Mouse (Mus musculus): ENCODE results near the gene 2010111I01Rik. TPM values are rescaled to one million over a fixed set of nuclear protein-coding genes. Genes with fewer than 3 reads are reported as not detected.

Gene 2010111I01Rik
- polyA plus RNA-seq, 1 experiment from 2014 or later, result 17.2 TPM

DNA sequence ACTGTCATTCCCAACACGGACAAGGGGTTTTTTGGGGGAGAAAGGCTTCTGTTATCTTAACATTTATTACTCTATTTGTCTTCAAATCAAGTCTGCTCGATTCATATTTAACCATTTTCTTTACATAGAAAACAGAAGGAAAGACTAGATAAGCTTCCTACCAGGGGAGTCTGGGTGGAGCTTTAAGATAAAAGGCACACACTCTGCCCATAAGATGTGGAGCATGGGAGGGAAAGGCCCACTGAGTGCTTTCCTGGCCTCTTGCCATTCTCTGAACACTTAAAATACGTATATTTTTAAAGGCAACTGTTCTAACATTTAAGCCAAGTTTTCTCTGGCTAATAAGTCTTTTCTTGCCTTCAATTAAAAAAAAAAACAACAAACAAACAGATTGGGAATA, 25.3 kb upstream of the 2010111I01Rik start:
- Histone ChIP-seq H3K4me2 (peak overlapping the region; percentile 49), H3K27me3 (replicated peaks) (peaks cover 9% of the 10 kb centered on the region; the same call in 1 of the 2 replicates), H3K9me3 (replicated peaks) (no peaks in the 10 kb centered on the region), H3K27ac (peak overlapping the region; percentile 49; the same call in 1 of the 2 replicates), H3K9ac (no peak overlapping the region), H3K4me3 (no peak overlapping the region), H3K36me3 (no peaks in the 10 kb centered on the region), H3K4me1 (peaks cover 25% of the 10 kb centered on the region)
- ATAC-seq, result peak; percentile 94
- 8% methylated on average over 3 of the region's 3 CpGs for WGBS (ENCODE audit: insufficient replicate concordance)

DNA sequence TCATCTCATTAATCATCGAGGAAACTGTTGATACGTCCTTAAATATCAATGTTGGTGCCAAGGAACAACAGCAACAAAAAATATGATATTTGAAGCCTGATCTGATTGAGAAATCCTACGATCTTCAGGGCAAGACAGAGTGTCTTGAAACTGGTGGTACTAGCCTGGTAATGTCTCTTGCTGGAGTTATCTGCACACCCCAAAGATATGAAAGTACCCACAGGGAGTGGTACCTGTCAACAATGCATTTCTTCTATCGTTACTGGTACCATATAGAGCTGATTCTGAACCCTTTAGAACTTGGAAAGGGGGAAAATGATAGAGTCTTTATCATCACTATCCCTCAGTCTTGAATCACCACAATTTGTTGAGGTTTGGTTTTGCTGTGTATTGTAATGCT, 24.9 kb upstream of the 2010111I01Rik start:
- ATAC-seq, result peak; percentile 94
- peak overlapping the region; percentile 49 for H3K4me2 ChIP-seq
- H3K4me1 ChIP-seq, result peaks cover 25% of the 10 kb centered on the region
- no peaks in the 10 kb centered on the region for H3K36me3 ChIP-seq
- H3K9ac ChIP-seq, result peak overlapping the region; percentile 20; the same call in 1 of the 2 replicates
- H3K27ac ChIP-seq, result peak overlapping the region; percentile 49
- no peaks in the 10 kb centered on the region for H3K9me3 ChIP-seq (replicated peaks)
- peaks cover 9% of the 10 kb centered on the region; the same call in 1 of the 2 replicates for H3K27me3 ChIP-seq (replicated peaks)
- WGBS (ENCODE audit: insufficient replicate concordance), result 39% methylated on average over 4 of the region's 4 CpGs
- H3K4me3 ChIP-seq, result no peak overlapping the region

DNA sequence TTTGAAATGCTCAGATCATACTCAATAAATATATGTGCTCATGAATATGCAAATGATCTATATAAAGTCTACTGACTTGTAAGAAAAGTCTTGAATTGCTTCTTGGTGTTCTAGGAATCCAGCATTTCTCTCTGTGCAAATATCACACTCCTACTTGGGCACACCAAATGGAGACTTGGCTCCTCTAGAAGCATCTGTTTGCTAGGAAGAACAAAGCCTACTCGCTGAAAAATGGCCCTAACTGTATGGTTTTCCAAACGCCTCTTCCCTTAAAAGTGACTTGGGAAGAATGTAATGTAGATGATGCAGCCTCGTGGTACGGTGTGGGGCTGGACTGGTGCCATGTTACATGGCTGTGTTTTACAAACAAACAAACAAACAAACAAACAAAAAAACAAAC, 24.0 kb upstream of the 2010111I01Rik start:
- H3K36me3 ChIP-seq, result no peaks in the 10 kb centered on the region
- H3K9me3 ChIP-seq (replicated peaks), result no peaks in the 10 kb centered on the region
- H3K27ac ChIP-seq, result no peak overlapping the region
- ATAC-seq, result no peak
- 79% methylated on average over 4 of the region's 4 CpGs for WGBS (ENCODE audit: insufficient replicate concordance)
- no peak overlapping the region for H3K4me2 ChIP-seq
- H3K4me1 ChIP-seq, result peaks cover 25% of the 10 kb centered on the region
- peaks cover 9% of the 10 kb centered on the region; the same call in 1 of the 2 replicates for H3K27me3 ChIP-seq (replicated peaks)
- H3K9ac ChIP-seq, result no peak overlapping the region
- H3K4me3 ChIP-seq, result no peak overlapping the region

DNA sequence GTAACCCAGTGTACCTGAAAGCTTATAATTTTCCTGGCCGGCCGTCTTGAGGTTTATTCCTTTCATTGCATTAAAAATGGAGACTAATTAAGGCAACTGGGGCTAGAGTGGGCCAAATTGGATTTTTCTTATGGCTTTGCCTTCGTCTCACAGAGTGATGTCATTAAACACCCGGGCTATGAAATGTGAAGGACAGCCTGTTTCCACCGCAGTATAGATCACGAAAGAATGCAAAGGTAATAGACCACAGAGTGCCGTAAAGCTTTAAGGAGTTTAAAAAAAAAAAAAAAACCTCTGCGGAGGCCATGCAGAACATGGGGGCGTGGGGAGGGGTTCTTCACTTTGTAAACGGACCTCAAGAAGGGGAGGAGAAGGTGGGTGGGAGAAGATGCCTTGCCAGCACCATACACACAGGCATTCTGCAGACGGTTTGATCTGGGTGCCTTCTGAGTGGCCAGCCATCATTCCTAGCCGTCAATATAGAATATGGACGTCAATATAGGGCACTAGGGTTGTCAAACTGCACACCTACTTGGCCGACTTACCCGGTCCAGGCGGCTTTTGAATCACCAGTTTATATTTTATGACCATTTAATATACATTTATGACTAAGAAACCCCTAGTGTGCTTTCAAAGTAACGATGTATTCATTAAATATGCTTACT, 23.2 kb upstream of the 2010111I01Rik start:
- H3K36me3 ChIP-seq, result no peaks in the 10 kb centered on the region
- 76% methylated on average over 17 of the region's 17 CpGs for WGBS (ENCODE audit: insufficient replicate concordance)
- H3K4me1 ChIP-seq, result peaks cover 25% of the 10 kb centered on the region
- no peak overlapping the region for H3K4me2 ChIP-seq
- H3K27ac ChIP-seq, result no peak overlapping the region
- no peak for ATAC-seq
- no peak overlapping the region for H3K4me3 ChIP-seq
- no peaks in the 10 kb centered on the region for H3K9me3 ChIP-seq (replicated peaks)
- H3K9ac ChIP-seq, result no peak overlapping the region
- H3K27me3 ChIP-seq (replicated peaks), result peaks cover 9% of the 10 kb centered on the region; the same call in 1 of the 2 replicates

DNA sequence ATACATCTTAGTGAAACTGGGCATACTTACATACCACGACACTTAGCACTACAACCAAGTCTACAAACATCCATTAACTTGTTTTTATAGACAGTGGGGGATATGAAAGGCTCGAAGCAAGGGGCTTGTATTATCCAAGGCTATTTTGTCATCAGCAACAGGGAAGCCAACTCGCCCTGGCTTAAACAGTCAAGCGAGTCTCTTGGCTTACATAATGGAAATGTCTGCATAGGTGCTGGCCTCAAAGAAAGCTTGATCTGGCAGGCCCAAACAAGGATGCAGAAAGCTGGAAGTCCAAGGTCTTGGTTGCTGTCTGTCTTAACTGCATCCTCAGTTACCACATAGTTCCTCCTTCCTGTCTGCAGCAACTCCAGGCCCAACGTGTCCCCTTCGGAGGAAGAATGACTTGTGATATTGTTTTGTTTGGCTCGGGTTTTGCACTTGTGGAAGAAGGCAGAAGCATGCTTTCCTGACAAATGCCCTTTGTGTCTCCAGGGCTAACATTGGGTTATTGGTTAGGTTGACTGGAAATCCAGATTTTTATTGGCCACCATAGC, 21.3 kb upstream of the 2010111I01Rik start:
- Histone ChIP-seq H3K4me1 (peaks cover 21% of the 10 kb centered on the region), H3K4me2 (no peak overlapping the region), H3K36me3 (no peaks in the 10 kb centered on the region), H3K27me3 (replicated peaks) (peaks cover 1% of the 10 kb centered on the region; the same call in 1 of the 2 replicates), H3K9ac (no peak overlapping the region), H3K4me3 (no peak overlapping the region), H3K9me3 (replicated peaks) (no peaks in the 10 kb centered on the region), H3K27ac (no peak overlapping the region)
- 51% methylated on average over 7 of the region's 7 CpGs for WGBS (ENCODE audit: insufficient replicate concordance)
- ATAC-seq, result no peak

DNA sequence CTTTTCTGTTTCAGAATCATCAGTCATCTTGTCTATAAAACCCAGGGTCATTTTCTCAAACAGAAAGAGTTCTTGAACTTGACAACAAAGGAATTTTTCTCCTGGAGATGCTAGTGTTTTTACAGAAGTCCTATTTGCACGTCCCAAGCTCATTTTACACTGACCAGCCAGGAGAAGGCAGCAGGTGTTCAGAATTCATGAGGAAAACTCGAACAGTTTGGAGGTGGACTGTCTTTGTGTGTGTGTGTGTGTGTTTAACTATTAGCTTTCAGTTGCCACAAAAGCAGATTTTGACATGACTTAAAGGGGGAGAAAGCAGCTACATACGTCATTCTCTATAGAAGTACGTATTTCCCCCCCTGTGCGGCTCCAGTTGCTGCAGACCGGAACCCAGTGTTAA, 20.6 kb upstream of the 2010111I01Rik start:
- H3K9me3 ChIP-seq (replicated peaks), result no peaks in the 10 kb centered on the region
- 76% methylated on average over 6 of the region's 6 CpGs for WGBS (ENCODE audit: insufficient replicate concordance)

DNA sequence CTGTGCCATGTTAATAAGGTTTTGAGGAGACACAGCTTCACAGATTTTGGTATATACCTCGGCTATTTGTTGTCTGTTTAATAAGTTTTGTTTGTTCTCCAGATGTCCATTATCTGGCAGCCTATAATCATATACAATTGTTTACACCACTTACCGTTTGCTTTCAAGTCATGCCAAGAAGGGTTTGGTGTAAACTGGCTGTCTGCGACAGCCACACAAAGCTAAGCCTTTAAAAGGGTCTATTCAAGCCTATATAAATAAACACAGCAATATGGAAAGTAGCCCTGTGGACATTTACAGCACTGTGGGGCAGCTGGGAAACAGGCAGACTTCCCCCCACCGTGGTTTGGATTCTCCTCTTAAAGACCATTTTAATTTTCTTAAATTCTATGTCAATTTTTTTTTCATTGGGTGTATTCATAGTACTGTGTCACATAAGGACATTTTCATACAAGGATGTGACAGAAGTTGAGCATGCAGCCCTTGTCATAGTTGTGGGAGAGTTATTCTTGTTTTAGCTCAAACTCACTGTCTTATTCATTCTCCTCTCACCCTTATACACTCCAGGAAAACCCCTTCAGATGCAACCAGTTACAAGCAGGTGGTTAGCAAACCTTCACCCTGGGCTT, 15.0 kb upstream of the 2010111I01Rik start:
- ATAC-seq, result no peak
- no peaks in the 10 kb centered on the region for H3K36me3 ChIP-seq
- no peaks in the 10 kb centered on the region for H3K9me3 ChIP-seq (replicated peaks)
- H3K4me1 ChIP-seq, result peaks cover 16% of the 10 kb centered on the region
- no peaks in the 10 kb centered on the region for H3K27me3 ChIP-seq (replicated peaks)
- no peak overlapping the region for H3K4me3 ChIP-seq
- no peak overlapping the region for H3K27ac ChIP-seq
- WGBS (ENCODE audit: insufficient replicate concordance), result 49% methylated on average over 4 of the region's 4 CpGs
- no peak overlapping the region for H3K4me2 ChIP-seq
- no peak overlapping the region for H3K9ac ChIP-seq

More for the DNA sequence above, 20.6 kb upstream of the 2010111I01Rik start:
- Histone ChIP-seq H3K4me3 (no peak overlapping the region), H3K36me3 (no peaks in the 10 kb centered on the region), H3K4me1 (peaks cover 13% of the 10 kb centered on the region), H3K9ac (no peak overlapping the region), H3K27me3 (replicated peaks) (no peaks in the 10 kb centered on the region), H3K27ac (no peak overlapping the region), H3K4me2 (no peak overlapping the region)
- ATAC-seq, result no peak

DNA sequence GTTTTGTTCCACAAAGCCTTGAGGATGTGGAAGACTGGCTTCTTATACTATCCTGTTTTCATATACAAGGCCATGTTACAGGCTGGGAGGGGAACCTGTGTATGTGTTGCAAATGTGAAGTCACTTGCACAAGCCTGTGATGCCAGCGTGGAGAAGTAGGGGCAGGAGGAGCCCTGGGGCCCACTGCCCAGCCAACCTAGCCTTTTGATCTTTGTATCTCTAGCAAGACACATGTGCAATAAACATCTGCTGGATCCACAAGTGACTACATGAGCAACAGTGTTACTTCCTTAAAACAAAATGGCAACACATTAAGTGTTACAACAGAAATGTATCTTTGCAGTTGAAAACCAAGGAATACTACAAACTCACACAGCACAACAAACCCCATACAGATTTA, 13.1 kb upstream of the 2010111I01Rik start:
- H3K27ac ChIP-seq, result no peak overlapping the region
- no peak overlapping the region for H3K4me2 ChIP-seq
- peaks cover 16% of the 10 kb centered on the region for H3K4me1 ChIP-seq
- no peaks in the 10 kb centered on the region for H3K9me3 ChIP-seq (replicated peaks)
- H3K27me3 ChIP-seq (replicated peaks), result no peaks in the 10 kb centered on the region; the same call in 1 of the 2 replicates
- WGBS (ENCODE audit: insufficient replicate concordance), result 35% methylated on average over 1 of the region's 1 CpGs
- no peak overlapping the region for H3K9ac ChIP-seq
- H3K4me3 ChIP-seq, result no peak overlapping the region
- ATAC-seq, result no peak
- H3K36me3 ChIP-seq, result no peaks in the 10 kb centered on the region

DNA sequence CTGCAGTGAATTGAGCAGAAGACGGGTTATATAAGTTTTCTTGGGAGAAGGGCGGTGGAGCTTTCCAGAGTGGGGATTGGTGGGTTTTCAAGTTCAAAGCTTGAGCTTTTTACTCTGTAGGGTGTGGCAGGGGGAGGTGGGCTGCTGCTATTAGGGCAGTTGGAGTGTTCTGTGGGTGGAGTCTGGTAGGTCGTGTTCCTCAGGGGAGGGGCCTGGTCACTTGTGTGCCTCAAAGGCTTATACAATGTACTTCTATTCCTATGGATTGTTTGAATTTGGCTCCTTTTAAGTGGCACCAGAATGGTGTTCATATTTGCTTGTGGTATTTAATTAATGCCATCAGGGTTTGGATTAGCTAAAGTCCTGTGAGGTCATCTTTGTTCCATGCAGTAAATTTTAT, 12.6 kb upstream of the 2010111I01Rik start:
- Histone ChIP-seq H3K4me2 (no peak overlapping the region), H3K27ac (no peak overlapping the region), H3K9ac (no peak overlapping the region), H3K27me3 (replicated peaks) (no peaks in the 10 kb centered on the region; the same call in 1 of the 2 replicates), H3K36me3 (no peaks in the 10 kb centered on the region), H3K9me3 (replicated peaks) (no peaks in the 10 kb centered on the region), H3K4me1 (peaks cover 16% of the 10 kb centered on the region), H3K4me3 (no peak overlapping the region)
- WGBS (ENCODE audit: insufficient replicate concordance), result 59% methylated on average over 3 of the region's 3 CpGs
- peak; percentile 54; the same call in 1 of the 2 replicates for ATAC-seq

DNA sequence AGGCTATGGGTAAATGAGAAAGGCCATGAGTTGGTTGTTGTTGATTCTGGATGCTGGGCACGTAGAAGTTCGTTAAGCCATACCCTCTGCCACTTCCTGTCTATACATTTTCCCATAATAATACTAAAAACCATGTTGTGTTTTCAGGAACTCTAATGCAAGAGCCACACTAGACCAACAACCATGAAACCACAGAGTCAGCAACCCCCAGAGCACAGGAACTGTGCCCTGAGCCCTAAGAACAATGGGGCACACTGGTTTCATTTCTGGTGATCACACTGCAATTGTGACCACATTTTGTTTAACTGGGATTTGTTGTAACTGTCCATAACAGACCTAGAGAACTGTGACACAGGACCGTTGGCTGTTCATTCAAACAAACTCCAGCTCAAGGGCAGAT, 12.1 kb upstream of the 2010111I01Rik start:
- peaks cover 16% of the 10 kb centered on the region for H3K4me1 ChIP-seq
- WGBS (ENCODE audit: insufficient replicate concordance), result 53% methylated on average over 3 of the region's 3 CpGs
- H3K27me3 ChIP-seq (replicated peaks), result no peaks in the 10 kb centered on the region; the same call in 1 of the 2 replicates
- H3K36me3 ChIP-seq, result no peaks in the 10 kb centered on the region
- no peaks in the 10 kb centered on the region for H3K9me3 ChIP-seq (replicated peaks)
- no peak overlapping the region for H3K4me2 ChIP-seq
- H3K9ac ChIP-seq, result no peak overlapping the region
- peak overlapping the region; percentile 2; the same call in 1 of the 2 replicates for H3K27ac ChIP-seq
- H3K4me3 ChIP-seq, result no peak overlapping the region
- no peak for ATAC-seq

DNA sequence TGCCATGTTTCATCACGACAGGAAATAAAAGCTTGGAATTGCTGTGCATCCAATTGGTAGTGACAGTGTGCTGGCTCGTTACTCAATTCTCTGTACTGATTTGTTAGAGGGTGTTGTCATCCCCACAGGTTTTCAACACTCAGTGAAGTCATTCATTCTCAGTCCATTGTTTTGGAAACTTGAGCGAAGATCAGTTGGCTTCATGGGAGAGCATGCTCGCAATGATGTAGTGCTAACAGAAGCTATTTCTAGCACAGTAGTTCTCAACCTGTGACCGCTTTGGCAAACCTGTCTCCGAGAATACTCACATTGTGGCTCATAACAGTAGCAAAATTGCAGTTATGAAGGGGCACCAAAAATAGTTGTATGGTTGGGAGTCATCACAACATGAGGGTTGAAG, 8.7 kb upstream of the 2010111I01Rik start:
- H3K36me3 ChIP-seq, result no peaks in the 10 kb centered on the region
- WGBS (ENCODE audit: insufficient replicate concordance), result 65% methylated on average over 6 of the region's 6 CpGs
- peaks cover 16% of the 10 kb centered on the region for H3K4me1 ChIP-seq
- no peak overlapping the region for H3K4me3 ChIP-seq
- H3K4me2 ChIP-seq, result no peak overlapping the region
- no peaks in the 10 kb centered on the region; the same call in 1 of the 2 replicates for H3K27me3 ChIP-seq (replicated peaks)
- H3K27ac ChIP-seq, result no peak overlapping the region
- no peaks in the 10 kb centered on the region for H3K9me3 ChIP-seq (replicated peaks)
- no peak overlapping the region for H3K9ac ChIP-seq
- ATAC-seq, result no peak

DNA sequence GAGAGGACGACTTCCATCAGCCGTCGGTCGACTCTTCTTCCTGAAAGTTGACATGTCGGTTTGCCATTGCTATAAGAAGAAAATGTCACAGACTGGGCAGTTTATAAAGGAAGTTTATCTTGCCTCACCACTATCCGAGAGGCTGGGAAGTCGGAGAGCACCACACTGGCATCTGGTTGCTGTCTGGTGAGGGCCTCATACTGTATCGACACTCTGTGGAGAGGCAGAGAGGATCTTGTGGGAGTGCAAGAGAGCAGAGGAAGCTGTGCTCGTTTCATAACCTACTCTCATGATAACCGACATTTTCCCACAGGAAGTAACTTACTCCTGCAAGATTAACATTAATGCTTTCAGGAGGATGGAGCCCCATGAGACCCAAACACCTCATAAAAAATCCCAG, 7.9 kb upstream of the 2010111I01Rik start:
- no peak overlapping the region for H3K9ac ChIP-seq
- peaks cover 14% of the 10 kb centered on the region for H3K4me1 ChIP-seq
- no peaks in the 10 kb centered on the region for H3K36me3 ChIP-seq
- no peaks in the 10 kb centered on the region for H3K9me3 ChIP-seq (replicated peaks)
- H3K4me2 ChIP-seq, result no peak overlapping the region
- peak; percentile 49; the same call in 1 of the 2 replicates for ATAC-seq
- WGBS (ENCODE audit: insufficient replicate concordance), result 25% methylated on average over 10 of the region's 10 CpGs
- H3K4me3 ChIP-seq, result no peak overlapping the region
- no peak overlapping the region for H3K27ac ChIP-seq
- H3K27me3 ChIP-seq (replicated peaks), result no peaks in the 10 kb centered on the region; the same call in 1 of the 2 replicates
